Mouse (Mus musculus) kidney, postnatal 0 days (tissue): ENCODE measurements at regions not wholly inside any gene's neighbourhood (a gene's known extent, or its start where the extent isn't known, plus 50 kb on each side); places are given as distances from the start of the nearest gene placed in this dataset.

ENCODE experiments used
- ATAC-seq: fragments of 200-750 bp; cut with Nextera tagmentation; replicated peaks from 2 replicates; pipeline ENCODE4 v1.8.0; 2017; ENCODE audit warnings: low read depth, moderate number of reproducible peaks, moderate TSS enrichment, moderate library complexity; ENCODE audit not compliant: low FRiP score
- DNase-seq: peaks from one replicate; pipeline ENCODE4 v3.0.0-alpha.2; 2016; ENCODE audit warnings: low spot score
- H3K27ac ChIP-seq: fragments of 300-500 bp; sonication (generic); 2 replicates; pipeline ENCODE4 v1.5.1; 2014; ENCODE audit warnings: mild to moderate bottlenecking
- H3K27me3 ChIP-seq: fragments of 300-500 bp; sonication (generic); 2 replicates; pipeline ENCODE4 v1.6.1; 2014; ENCODE audit warnings: low read length, mixed read lengths; ENCODE audit not compliant: insufficient read depth
- H3K36me3 ChIP-seq: fragments of 300-500 bp; sonication (generic); 2 replicates; pipeline ENCODE4 v1.6.1; 2014; ENCODE audit warnings: low read length, mixed read lengths; ENCODE audit not compliant: insufficient read depth
- H3K4me1 ChIP-seq: fragments of 300-500 bp; sonication (generic); replicated peaks from 2 replicates; pipeline ENCODE4 v1.6.1; 2014; ENCODE audit warnings: antibody characterized with exemption, low read length, mixed read lengths; ENCODE audit not compliant: insufficient read depth
- H3K4me2 ChIP-seq: fragments of 300-500 bp; sonication (generic); 2 replicates; pipeline ENCODE4 v1.6.1; 2014; ENCODE audit warnings: mild to moderate bottlenecking, low read length, moderate library complexity, mixed read lengths
- H3K4me3 ChIP-seq: fragments of 300-500 bp; sonication (generic); replicated peaks from 2 replicates; pipeline ENCODE4 v1.5.1; 2014; ENCODE audit warnings: low read depth, low read length
- H3K9ac ChIP-seq: fragments of 300-500 bp; sonication (generic); 2 replicates; pipeline ENCODE4 v1.6.1; 2014; ENCODE audit warnings: low read depth, low read length
- H3K9me3 ChIP-seq: fragments of 300-500 bp; sonication (generic); replicated peaks from 2 replicates; pipeline ENCODE4 v1.6.1; 2016; ENCODE audit warnings: low read length, inconsistent platforms, mixed read lengths
- CTCF ChIP-seq: IDR thresholded peaks from 2 replicates; pipeline ENCODE4 v1.5.1; 2016; ENCODE audit warnings: antibody characterized with exemption, low read depth, mild to moderate bottlenecking, moderate library complexity
- WGBS: fragments of 180-500 bp; shearing (Covaris S2); extraction: QIAGEN DNeasy Blood & Tissue Kit; methylation state at CpG from one replicate; pipeline ENCODE4 v1.1.7; 2014; 5-methylcytosine and 5-hydroxymethylcytosine counted together

DNA sequence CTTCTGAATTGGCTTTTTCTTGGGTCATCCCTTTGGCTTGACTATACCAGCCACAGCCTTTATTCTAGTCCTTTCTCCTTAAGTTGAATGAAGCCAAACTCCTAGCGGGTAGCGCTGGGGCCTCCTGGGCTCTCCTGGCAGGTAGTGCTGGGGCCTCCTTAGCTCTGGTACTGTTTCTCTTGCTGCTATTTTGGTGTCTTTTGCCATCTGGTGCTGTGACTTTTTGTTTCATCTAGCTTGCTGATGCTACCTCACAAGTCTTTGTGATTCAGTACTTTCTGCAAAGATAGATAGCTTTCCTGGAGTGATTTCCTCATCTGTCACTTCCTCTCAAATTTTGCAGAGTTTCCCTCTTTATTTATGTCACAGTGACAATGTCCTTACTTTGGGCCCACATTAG lies 90.1 kb downstream of the Tmem200c start:
- no peaks in the 10 kb centered on the region for H3K9me3 ChIP-seq
- H3K4me2 ChIP-seq = no peak overlapping the region
- ATAC-seq (no peak), DNase-seq (no peak)
- no peaks in the 10 kb centered on the region for H3K27me3 ChIP-seq
- H3K36me3 ChIP-seq = no peaks in the 10 kb centered on the region
- H3K9ac ChIP-seq = no peak overlapping the region
- H3K4me1 ChIP-seq = no peaks in the 10 kb centered on the region
- H3K4me3 ChIP-seq = no peak overlapping the region
- no peak overlapping the region for H3K27ac ChIP-seq
- WGBS = 100% methylated on average over 2 of the region's 2 CpGs
- no peak for TF ChIP-seq CTCF

DNA sequence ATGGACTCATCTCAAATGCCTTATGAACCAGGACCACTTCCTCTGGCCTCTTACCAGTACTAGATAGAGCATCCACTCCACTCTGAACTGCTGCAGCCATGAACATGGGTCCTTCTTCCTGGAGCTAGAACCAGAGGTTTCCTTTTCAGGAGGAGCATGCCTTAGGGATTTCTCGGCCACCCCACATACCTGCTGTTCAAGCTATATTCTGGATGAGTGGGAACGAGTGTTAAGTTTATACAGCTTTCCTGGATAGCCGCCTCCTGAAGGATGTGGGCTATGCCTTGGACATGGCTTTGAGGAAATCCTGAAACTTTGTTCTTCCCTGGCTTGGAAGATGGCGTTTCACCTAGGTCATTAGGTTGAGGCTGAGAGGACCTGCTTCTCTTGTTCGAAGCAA lies 91.8 kb downstream of the Tmem200c start:
- no peak for TF ChIP-seq CTCF
- DNase-seq = no peak
- H3K4me1 ChIP-seq = no peaks in the 10 kb centered on the region
- H3K27ac ChIP-seq = no peak overlapping the region
- H3K36me3 ChIP-seq = no peaks in the 10 kb centered on the region
- WGBS = 84% methylated on average over 5 of the region's 5 CpGs
- no peaks in the 10 kb centered on the region for H3K27me3 ChIP-seq
- no peaks in the 10 kb centered on the region for H3K9me3 ChIP-seq
- no peak overlapping the region for H3K4me3 ChIP-seq
- no peak overlapping the region for H3K9ac ChIP-seq
- ATAC-seq = no peak
- H3K4me2 ChIP-seq = no peak overlapping the region

DNA sequence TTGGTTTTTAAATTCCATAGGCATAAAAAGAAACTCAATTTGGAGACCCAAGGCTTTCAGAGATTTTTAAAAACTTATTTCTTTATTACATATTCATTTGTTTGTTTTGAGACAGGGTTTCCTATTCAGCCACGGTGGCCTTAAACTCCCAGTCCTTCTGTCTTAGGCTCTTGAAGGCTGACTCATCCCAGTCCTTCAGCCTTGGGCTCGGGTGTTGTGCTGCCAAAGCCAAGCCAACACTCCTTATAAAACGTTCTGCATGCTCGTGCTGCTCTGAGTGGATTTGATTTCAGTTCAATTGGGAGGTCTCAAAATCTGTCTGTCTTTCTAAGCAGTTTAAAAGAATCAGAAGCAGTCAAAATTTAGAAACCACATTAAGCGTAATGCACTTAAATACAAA lies 96.8 kb downstream of the Tmem200c start:
- H3K27me3 ChIP-seq = no peaks in the 10 kb centered on the region
- no peaks in the 10 kb centered on the region for H3K9me3 ChIP-seq
- no peak overlapping the region for H3K4me3 ChIP-seq
- no peaks in the 10 kb centered on the region for H3K36me3 ChIP-seq
- H3K4me2 ChIP-seq = no peak overlapping the region
- H3K4me1 ChIP-seq = no peaks in the 10 kb centered on the region
- TF ChIP-seq CTCF = no peak
- H3K27ac ChIP-seq = no peak overlapping the region
- no peak for ATAC-seq
- 63% methylated on average over 5 of the region's 5 CpGs for WGBS
- no peak overlapping the region for H3K9ac ChIP-seq
- DNase-seq = no peak

DNA sequence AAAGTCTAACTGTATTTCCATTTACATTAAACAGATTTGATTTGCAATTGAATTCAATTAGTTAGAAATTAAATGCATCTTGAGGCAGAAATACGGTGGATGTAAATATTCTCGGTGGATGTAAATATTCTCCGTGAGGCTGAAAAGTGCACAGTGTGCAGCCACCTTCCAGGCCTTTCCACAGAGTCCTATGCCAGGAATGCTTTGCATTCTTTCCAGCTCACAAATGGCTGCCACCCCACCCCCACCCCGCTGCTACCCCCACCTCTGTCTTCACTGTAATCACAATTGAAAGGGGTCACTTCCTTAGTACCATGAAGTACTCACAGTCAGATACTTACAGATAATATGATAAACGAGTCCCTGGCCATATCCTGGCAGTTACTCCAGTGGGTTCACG lies 101.0 kb downstream of the Tmem200c start:
- no peaks in the 10 kb centered on the region for H3K9me3 ChIP-seq
- DNase-seq = no peak
- H3K4me3 ChIP-seq = no peak overlapping the region
- no peak overlapping the region for H3K9ac ChIP-seq
- H3K4me1 ChIP-seq = no peaks in the 10 kb centered on the region
- no peaks in the 10 kb centered on the region for H3K36me3 ChIP-seq
- no peak overlapping the region for H3K4me2 ChIP-seq
- no peaks in the 10 kb centered on the region for H3K27me3 ChIP-seq
- 56% methylated on average over 6 of the region's 6 CpGs for WGBS
- ATAC-seq = no peak
- H3K27ac ChIP-seq = no peak overlapping the region
- no peak for TF ChIP-seq CTCF

DNA sequence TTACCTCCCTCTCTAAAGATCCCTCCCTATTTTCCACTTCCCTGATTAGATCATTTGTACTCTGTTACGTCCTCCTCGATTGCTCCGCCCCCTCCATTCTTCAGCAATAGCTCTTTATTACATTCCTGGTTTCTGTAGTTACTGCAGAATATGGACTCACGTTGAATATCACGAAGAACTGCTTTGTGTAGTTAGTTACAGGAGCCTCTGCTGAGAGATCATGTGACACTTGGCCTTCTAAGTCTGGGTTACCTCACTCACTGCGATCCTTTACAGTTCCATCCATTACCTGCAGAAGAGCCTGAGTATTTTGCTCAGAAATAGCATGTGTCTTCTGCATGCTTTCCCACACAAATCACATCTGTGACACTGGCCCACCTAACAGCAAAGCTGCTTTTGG lies 102.3 kb downstream of the Tmem200c start:
- 53% methylated on average over 6 of the region's 6 CpGs for WGBS
- no peaks in the 10 kb centered on the region for H3K27me3 ChIP-seq
- H3K4me2 ChIP-seq = no peak overlapping the region
- no peak overlapping the region for H3K4me3 ChIP-seq
- DNase-seq (peak; percentile 4), ATAC-seq (no peak)
- H3K4me1 ChIP-seq = no peaks in the 10 kb centered on the region
- no peak overlapping the region for H3K9ac ChIP-seq
- H3K27ac ChIP-seq = no peak overlapping the region
- no peak for TF ChIP-seq CTCF
- H3K9me3 ChIP-seq = no peaks in the 10 kb centered on the region
- H3K36me3 ChIP-seq = no peaks in the 10 kb centered on the region

DNA sequence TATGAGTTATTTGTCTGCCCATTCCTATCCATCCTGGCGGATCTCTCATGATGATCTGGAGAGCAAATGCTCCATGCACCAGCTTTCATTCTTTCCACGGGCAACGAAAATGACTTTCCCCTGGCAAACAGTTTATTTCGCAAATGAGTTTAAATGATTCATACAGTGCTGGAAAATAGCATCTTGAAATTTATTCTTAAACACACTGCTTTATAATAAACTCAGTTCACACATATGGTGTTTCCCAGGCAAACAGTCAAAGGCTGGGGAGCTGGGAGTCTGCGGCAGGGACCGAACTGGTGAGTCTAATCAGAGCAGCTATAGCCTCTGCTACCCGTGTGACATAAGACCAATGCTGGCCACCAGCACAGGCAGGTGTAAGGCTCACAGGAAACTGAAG lies 106.8 kb downstream of the Tmem200c start:
- H3K27me3 ChIP-seq = no peaks in the 10 kb centered on the region
- H3K36me3 ChIP-seq = no peaks in the 10 kb centered on the region
- H3K4me1 ChIP-seq = no peaks in the 10 kb centered on the region
- no peaks in the 10 kb centered on the region for H3K9me3 ChIP-seq
- 88% methylated on average over 7 of the region's 7 CpGs for WGBS
- H3K9ac ChIP-seq = no peak overlapping the region
- no peak for DNase-seq
- no peak for ATAC-seq
- TF ChIP-seq CTCF = no peak
- no peak overlapping the region for H3K27ac ChIP-seq
- H3K4me3 ChIP-seq = no peak overlapping the region
- no peak overlapping the region for H3K4me2 ChIP-seq

DNA sequence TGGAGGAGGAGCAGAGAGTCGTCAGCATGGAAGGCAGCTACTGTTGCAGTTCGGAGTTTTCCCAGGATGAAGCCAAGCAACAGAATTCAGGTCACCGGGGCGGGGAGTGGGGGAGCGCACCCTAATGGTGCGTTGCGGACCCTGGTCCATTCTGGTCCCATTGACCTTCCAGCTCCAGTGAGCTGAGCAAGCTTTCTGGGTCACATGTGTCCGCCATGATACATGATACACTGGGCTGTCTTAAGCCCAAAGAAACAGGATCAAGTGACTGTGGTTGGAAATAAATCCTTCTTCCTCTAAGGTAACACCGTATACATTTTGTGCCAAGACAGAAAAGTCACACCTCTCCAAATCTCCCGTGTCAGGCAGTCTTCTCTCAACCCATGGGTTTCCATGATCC lies 107.6 kb downstream of the Tmem200c start:
- H3K4me1 ChIP-seq = no peaks in the 10 kb centered on the region
- H3K36me3 ChIP-seq = no peaks in the 10 kb centered on the region
- 0 out of 2 replicates have a peak overlapping the region, but pooled peaks have one; percentile 11 for H3K4me2 ChIP-seq
- H3K27me3 ChIP-seq = no peaks in the 10 kb centered on the region
- WGBS = 36% methylated on average over 10 of the region's 10 CpGs
- H3K27ac ChIP-seq = no peak overlapping the region
- no peak for TF ChIP-seq CTCF
- DNase-seq (peak; percentile 47), ATAC-seq (peak; percentile 72)
- H3K9ac ChIP-seq = no peak overlapping the region
- H3K9me3 ChIP-seq = no peaks in the 10 kb centered on the region
- H3K4me3 ChIP-seq = no peak overlapping the region
